Comparison of ENCODE assay signal across 10 mouse cellular contexts in the genomic region with DNA sequence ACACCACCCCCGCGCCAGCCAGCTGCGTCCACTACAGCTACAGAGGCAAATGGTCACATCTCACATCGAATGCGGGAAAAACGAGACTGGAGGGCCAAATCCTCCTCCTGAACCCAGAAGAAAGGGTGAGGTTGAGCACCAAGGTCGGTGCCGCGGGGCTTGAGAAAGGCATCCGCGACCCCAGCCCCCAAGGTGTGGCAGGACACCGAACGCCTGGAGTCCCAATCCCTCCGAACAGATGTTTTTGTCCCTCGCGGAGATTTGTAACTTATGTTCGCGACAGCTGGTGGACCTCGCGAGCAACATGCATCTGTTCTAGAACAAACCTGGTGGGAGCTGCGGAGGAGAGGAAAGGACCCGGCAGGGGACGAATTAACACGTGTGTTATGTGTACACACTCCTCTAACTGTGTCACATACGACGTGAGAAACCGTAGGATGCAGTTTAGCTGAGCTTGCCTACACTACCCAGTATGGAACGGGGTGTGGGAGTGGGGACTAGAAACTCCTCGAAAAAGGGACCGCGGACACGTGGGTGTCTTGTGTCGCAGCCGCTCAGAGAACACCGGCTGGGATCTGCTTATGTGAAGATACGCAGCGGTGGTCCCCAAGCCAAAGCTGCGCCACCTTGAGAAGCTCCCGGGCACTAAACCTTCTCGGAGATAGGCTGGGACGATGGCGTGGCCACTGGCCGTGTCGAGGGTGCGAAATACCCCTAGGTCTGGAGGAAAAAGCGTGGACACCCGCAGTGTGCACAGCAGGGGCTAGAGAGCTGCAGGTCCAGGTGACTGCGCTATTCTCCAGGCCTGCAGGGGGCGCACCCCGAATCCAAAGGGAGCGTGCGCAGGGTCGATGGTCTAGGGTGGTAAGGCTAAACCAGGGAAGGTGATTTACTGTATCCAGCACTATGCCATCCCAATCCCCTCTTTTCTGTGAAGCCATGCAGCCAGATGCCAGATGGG. TPM values are rescaled to one million over a fixed set of nuclear protein-coding genes. Genes with fewer than 3 reads are reported as not detected.
DNase-seq lines count a peak whose midpoint lies in the region; ATAC-seq and TF ChIP-seq lines count a peak whose summit lies in the region.
"Had no signal": no experiment of that assay in that cellular context is flagged by ENCODE, and none has a peak within 500 bp of the region (broad histone marks: within the 10 kb centered on the region; RNA-seq: fewer than 3 reads in every experiment).

No protein-coding gene starts in this region.

- TF ChIP-seq EP300 in liver, embryonic 14.5 days (IDR thresholded peaks at IDR 0.05; ENCODE audit: low read depth): no peak

- ATAC-seq in liver, embryonic 14.5 days (ENCODE audit: insufficient read depth): no peak
- ATAC-seq in liver, embryonic 11.5 days (replicated peaks; ENCODE audit: low FRiP score): no peak; the same call in 1 of the 2 replicates
- ATAC-seq in hindbrain, embryonic 11.5 days (ENCODE audit: low FRiP score): peak; percentile 54
- ATAC-seq in neural tube, embryonic 11.5 days (ENCODE audit: insufficient read depth, low FRiP score, low TSS enrichment): 0 out of 2 replicates have a peak, but pooled peaks have one; percentile 27

- peak; percentile 66 for TF ChIP-seq CTCF in liver, embryonic 14.5 days (IDR thresholded peaks at IDR 0.05; ENCODE audit: low read depth)

- peaks cover 29% of the 10 kb centered on the region for H3K27me3 ChIP-seq in liver, embryonic 14.5 days (ENCODE audit: control insufficient read depth, insufficient read depth, low read length)
- H3K27me3 ChIP-seq in liver, embryonic 11.5 days (replicated peaks; ENCODE audit: control insufficient read depth, insufficient read depth, low read length): peaks cover 53% of the 10 kb centered on the region
- H3K27me3 ChIP-seq in hindbrain, embryonic 11.5 days (ENCODE audit: control insufficient read depth, insufficient read depth, low read length): peaks cover 89% of the 10 kb centered on the region
- H3K27me3 ChIP-seq in neural tube, embryonic 11.5 days (ENCODE audit: control insufficient read depth, insufficient read depth, low read length): peaks cover 84% of the 10 kb centered on the region

- H3K36me3 ChIP-seq in liver, embryonic 14.5 days (replicated peaks; ENCODE audit: control insufficient read depth, insufficient read depth, low read depth): no peaks in the 10 kb centered on the region
- no peaks in the 10 kb centered on the region for H3K36me3 ChIP-seq in liver, embryonic 11.5 days (ENCODE audit: control insufficient read depth, insufficient read depth, low read length)
- no peaks in the 10 kb centered on the region for H3K36me3 ChIP-seq in hindbrain, embryonic 11.5 days (ENCODE audit: control insufficient read depth, insufficient read depth, low read length)
- no peaks in the 10 kb centered on the region for H3K36me3 ChIP-seq in neural tube, embryonic 11.5 days (ENCODE audit: control insufficient read depth, insufficient read depth, low read length)
- H3K36me3 ChIP-seq: liver, embryonic 15.5 days had no signal

- 5% methylated on average over 53 of the region's 53 CpGs for WGBS in liver, embryonic 14.5 days (ENCODE audit: insufficient replicate concordance)
- 8% methylated on average over 53 of the region's 53 CpGs for WGBS in liver, embryonic 11.5 days
- WGBS in hindbrain, embryonic 11.5 days: 3% methylated on average over 53 of the region's 53 CpGs
- WGBS in neural tube, embryonic 11.5 days: 3% methylated on average over 53 of the region's 53 CpGs

- no peaks in the 10 kb centered on the region for H3K9me3 ChIP-seq in liver, embryonic 14.5 days (ENCODE audit: control insufficient read depth, low read length)
- no peaks in the 10 kb centered on the region for H3K9me3 ChIP-seq in liver, embryonic 11.5 days (ENCODE audit: control insufficient read depth, low read length)
- H3K9me3 ChIP-seq in hindbrain, embryonic 11.5 days (ENCODE audit: control insufficient read depth, low read length): no peaks in the 10 kb centered on the region; the same call in 1 of the 2 replicates
- H3K9me3 ChIP-seq in neural tube, embryonic 11.5 days (ENCODE audit: control insufficient read depth, low read length): no peaks in the 10 kb centered on the region
- H3K9me3 ChIP-seq: liver, embryonic 15.5 days had no signal

- peak; percentile 47 for DNase-seq in embryo, embryonic 10.5 days (ENCODE audit: low spot score)
- DNase-seq in embryo, embryonic 11 days: no peak
- no peak for DNase-seq in liver, embryonic 14.5 days (ENCODE audit: low read depth in 3 of 3, low spot score in 3 of 3)
- no peak for DNase-seq in liver, embryonic 11.5 days (ENCODE audit: low spot score)
- peak; percentile 64 for DNase-seq in hindbrain, embryonic 11.5 days (ENCODE audit: low spot score)
- peak; percentile 36 for DNase-seq in neural tube, embryonic 11.5 days (ENCODE audit: low spot score)
- no peak for DNase-seq in spleen, adult 12 weeks (ENCODE audit: low spot score)
- no peak for DNase-seq in cerebellum, postnatal 4 days (ENCODE audit: low spot score in 2 of 2)
- DNase-seq: cerebellum, adult 18-20 months had no signal

- no peaks in the 10 kb centered on the region for H3K4me1 ChIP-seq in liver, embryonic 14.5 days (replicated peaks; ENCODE audit: control insufficient read depth in 2 of 2, insufficient read depth in 2 of 2, low read length in 1 of 2)
- no peaks in the 10 kb centered on the region for H3K4me1 ChIP-seq in liver, embryonic 11.5 days (replicated peaks; ENCODE audit: control insufficient read depth, insufficient read depth, low read length)
- no peaks in the 10 kb centered on the region for H3K4me1 ChIP-seq in hindbrain, embryonic 11.5 days (replicated peaks; ENCODE audit: control insufficient read depth, insufficient read depth, low read length)
- peaks cover 4% of the 10 kb centered on the region; the same call in 1 of the 2 replicates for H3K4me1 ChIP-seq in neural tube, embryonic 11.5 days (ENCODE audit: control insufficient read depth, insufficient read depth, low read length)
- H3K4me1 ChIP-seq: liver, embryonic 15.5 days had no signal

- H3K9ac ChIP-seq in liver, embryonic 14.5 days (replicated peaks): no peak overlapping the region
- H3K9ac ChIP-seq in liver, embryonic 11.5 days (ENCODE audit: low read depth, low read length): no peak overlapping the region
- H3K9ac ChIP-seq in hindbrain, embryonic 11.5 days (ENCODE audit: low read depth, low read length): no peak overlapping the region
- no peak overlapping the region for H3K9ac ChIP-seq in neural tube, embryonic 11.5 days (ENCODE audit: low read length)
- H3K9ac ChIP-seq: liver, embryonic 15.5 days had no signal

- H3K27ac ChIP-seq in liver, embryonic 14.5 days: no peak overlapping the region
- no peak overlapping the region for H3K27ac ChIP-seq in liver, embryonic 11.5 days (ENCODE audit: low read depth, low read length)
- no peak overlapping the region for H3K27ac ChIP-seq in hindbrain, embryonic 11.5 days (ENCODE audit: low read depth, low read length)
- H3K27ac ChIP-seq in neural tube, embryonic 11.5 days (ENCODE audit: low read depth, low read length): no peak overlapping the region
- H3K27ac ChIP-seq: liver, embryonic 15.5 days had no signal

- no peak overlapping the region for H3K4me2 ChIP-seq in liver, embryonic 14.5 days (ENCODE audit: low read depth)
- no peak overlapping the region for H3K4me2 ChIP-seq in liver, embryonic 11.5 days
- peak overlapping the region; percentile 14 for H3K4me2 ChIP-seq in hindbrain, embryonic 11.5 days (replicated peaks; ENCODE audit: low read depth, low read length)
- H3K4me2 ChIP-seq in neural tube, embryonic 11.5 days (ENCODE audit: low read depth): peak overlapping the region; percentile 15
- H3K4me2 ChIP-seq: liver, embryonic 15.5 days had no signal

- no peak overlapping the region for H3K4me3 ChIP-seq in liver, embryonic 14.5 days (ENCODE audit: insufficient read depth in 1 of 2, low read depth in 2 of 2, low read length in 2 of 2)
- no peak overlapping the region for H3K4me3 ChIP-seq in liver, embryonic 11.5 days (ENCODE audit: low read depth, low read length)
- no peak overlapping the region for H3K4me3 ChIP-seq in hindbrain, embryonic 11.5 days (ENCODE audit: low read depth, low read length)
- H3K4me3 ChIP-seq in neural tube, embryonic 11.5 days (ENCODE audit: low read depth, low read length): no peak overlapping the region
- H3K4me3 ChIP-seq: liver, embryonic 15.5 days had no signal

RNA-seq across cellular contexts. Expression of gene Nkx6-1, which starts 16.8 kb away (rescaled TPM):
- polyA plus RNA-seq in liver, embryonic 14.5 days (2012; rRNA removed): 0.01 TPM in 2 replicates
- not detected in 2 replicates for polyA plus RNA-seq in liver, embryonic 14.5 days (2014; fragmentation: Nextera tagmentation; extraction: Ambion mirVana)
- polyA plus RNA-seq in liver, embryonic 11.5 days (2014; fragmentation: Nextera tagmentation; extraction: Ambion mirVana): 0.37 and 0.60 TPM in 2 replicates
- polyA plus RNA-seq in hindbrain, embryonic 11.5 days (2014; fragmentation: Nextera tagmentation; extraction: Ambion mirVana): 9.8 and 14.7 TPM in 2 replicates
- 7.4 and 7.5 TPM in 2 replicates for polyA plus RNA-seq in neural tube, embryonic 11.5 days (2014; fragmentation: Nextera tagmentation; extraction: Ambion mirVana)
- polyA plus RNA-seq: liver, embryonic 15.5 days had no signal

Comparison
In these comparisons a context has a peak if more than half of its experiments do, and no peak if none do; other contexts are left out.
1. DNase-seq: peak in embryo, embryonic 10.5 days (single experiment), hindbrain, embryonic 11.5 days (single experiment) and neural tube, embryonic 11.5 days (single experiment); none in embryo, embryonic 11 days (single experiment), liver, embryonic 14.5 days (0 of 3), liver, embryonic 11.5 days (single experiment), spleen, adult 12 weeks (single experiment) and cerebellum, postnatal 4 days (0 of 2).
2. ATAC-seq: peak in hindbrain, embryonic 11.5 days (single experiment) and neural tube, embryonic 11.5 days (single experiment); none in liver, embryonic 14.5 days (single experiment) and liver, embryonic 11.5 days (single experiment).
3. H3K4me2 ChIP-seq: peak in hindbrain, embryonic 11.5 days (single experiment) and neural tube, embryonic 11.5 days (single experiment); none in liver, embryonic 14.5 days (single experiment) and liver, embryonic 11.5 days (single experiment).